Mouse (Mus musculus) E14TG2a.4 (cell line): ENCODE data around the gene Fam104a.

Source experiments
- CTCF ChIP-seq: conservative IDR thresholded peaks from 2 replicates; pipeline ENCODE4 v1.5.1; 2014; ENCODE audit warnings: low read length
- NANOG ChIP-seq: IDR thresholded peaks from 2 replicates; pipeline ENCODE4 v1.6.1; 2014; ENCODE audit warnings: borderline replicate concordance, low read length, mixed read lengths
- POU5F1 ChIP-seq: IDR thresholded peaks from 2 replicates; pipeline ENCODE4 v1.6.1; 2014; ENCODE audit warnings: low read length, borderline replicate concordance

GRCm38 (mm10) chr11:113711061-113711460 is 27.1 kb upstream of the Fam104a start:
- TF ChIP-seq CTCF = no peak
- TF ChIP-seq NANOG = no peak
- TF ChIP-seq POU5F1 = no peak
